Mouse (Mus musculus) limb, embryonic 14.5 days (tissue): ENCODE measurements around the gene Tap1. TPM values are rescaled to one million over a fixed set of nuclear protein-coding genes. Genes with fewer than 3 reads are reported as not detected.

Experiments
- ATAC-seq: fragments of 200-750 bp; cut with Nextera tagmentation; 2 replicates; pipeline ENCODE4 v1.8.0; 2017; ENCODE audit warnings: low read depth, moderate number of reproducible peaks, moderate TSS enrichment; ENCODE audit not compliant: low FRiP score
- DNase-seq: peaks from one replicate; pipeline ENCODE4 v3.0.0-alpha.2; 2015; ENCODE audit warnings: low spot score
- H3K27ac ChIP-seq: fragments of 300-500 bp; sonication (generic); replicated peaks from 2 replicates; pipeline ENCODE4 v1.5.1; 2014; ENCODE audit warnings: low read depth, mild to moderate bottlenecking, low read length, moderate library complexity, mixed read lengths
- H3K27me3 ChIP-seq: fragments of 300-500 bp; sonication (generic); 2 replicates; pipeline ENCODE4 v1.6.1; 2014; ENCODE audit warnings: low read length, mixed read lengths; ENCODE audit not compliant: control insufficient read depth, insufficient read depth
- H3K36me3 ChIP-seq: fragments of 300-500 bp; sonication (generic); 2 replicates; pipeline ENCODE4 v1.6.1; 2014; ENCODE audit warnings: mild to moderate bottlenecking, low read length, moderate library complexity, mixed read lengths; ENCODE audit not compliant: control insufficient read depth, insufficient read depth
- H3K4me1 ChIP-seq: fragments of 300-500 bp; sonication (generic); 2 replicates; pipeline ENCODE4 v1.6.1; 2014; ENCODE audit warnings: antibody characterized with exemption, low read length, mixed read lengths; ENCODE audit not compliant: control insufficient read depth, insufficient read depth
- H3K4me2 ChIP-seq: fragments of 300-500 bp; sonication (generic); replicated peaks from 2 replicates; pipeline ENCODE4 v1.6.1; 2014; ENCODE audit warnings: low read depth, mild to moderate bottlenecking, low read length, moderate library complexity; ENCODE audit not compliant: severe bottlenecking
- H3K4me3 ChIP-seq: fragments of 300-500 bp; sonication (generic); replicated peaks from 2 replicates; pipeline ENCODE4 v1.5.1; 2014; ENCODE audit warnings: low read length
- H3K9ac ChIP-seq: fragments of 300-500 bp; sonication (generic); 2 replicates; pipeline ENCODE4 v1.6.1; 2014; ENCODE audit warnings: mild to moderate bottlenecking, low read depth, low read length, moderate library complexity; ENCODE audit not compliant: severe bottlenecking
- H3K9me3 ChIP-seq: fragments of 300-500 bp; sonication (generic); 2 replicates; pipeline ENCODE4 v1.6.1; 2016; ENCODE audit warnings: low read length; ENCODE audit not compliant: control insufficient read depth
- POLR2A ChIP-seq: fragments of 200-500 bp; IDR thresholded peaks from 2 replicates; pipeline ENCODE4 v1.8.0; 2012; ENCODE audit warnings: inconsistent platforms, mild to moderate bottlenecking, moderate library complexity, borderline replicate concordance; ENCODE audit not compliant: insufficient read depth, insufficient read length; ENCODE audit errors: extremely low read depth
- WGBS: fragments of 180-500 bp; shearing (Covaris S2); extraction: QIAGEN DNeasy Blood & Tissue Kit; methylation state at CpG from one replicate; pipeline ENCODE4 v1.1.7; 2014; 5-methylcytosine and 5-hydroxymethylcytosine counted together
- polyA plus RNA-seq, 2 experiments: library from polyadenylated mRNA; depleted of rRNA in 1 of 2; stranded (reverse) in 1 of 2; unstranded in 1 of 2; fragments of >200 nt; fragmentation: Nextera tagmentation in 1 of 2; extraction: Ambion mirVana in 1 of 2; gene quantifications; 2 replicates each; pipeline versions ENCODE4 v1.2.1 to v1.2.3; 2012 to 2014

Gene Tap1
- polyA plus RNA-seq, 2 experiments, result 11.2 to 12.1 TPM

- no peak within 1 kb of the TSS for H3K27ac ChIP-seq
- peak within 1 kb of the TSS; percentile 54 for H3K4me2 ChIP-seq
- peak within 1 kb of the TSS; percentile 33 for H3K4me3 ChIP-seq
- DNase-seq (peak; percentile 85), ATAC-seq (peak; percentile 84)
- peaks cover 3% of the 10 kb centered on the region; the same call in 1 of the 2 replicates for H3K4me1 ChIP-seq
- no peak for TF ChIP-seq POLR2A
- WGBS, result 5% methylated on average over 40 of the region's 41 CpGs
- peaks cover 67% of the 10 kb centered on the region for H3K27me3 ChIP-seq
- no peaks in the 10 kb centered on the region for H3K9me3 ChIP-seq
- no peak within 1 kb of the TSS for H3K9ac ChIP-seq
- H3K36me3 ChIP-seq, result no peaks in the 10 kb centered on the region
These were observed 9.9 kb downstream of the Tap1 start, which contains the start of gene Psmb8 for GRCm38 (mm10) chr17:34196941-34197894. Gene Psmb8, plus strand, starts transcription at chr17:34197721.

- no peaks in the 10 kb centered on the region for H3K36me3 ChIP-seq
- peaks cover 3% of the 10 kb centered on the region; the same call in 1 of the 2 replicates for H3K4me1 ChIP-seq
- no peak overlapping the region for H3K27ac ChIP-seq
- ATAC-seq, result no peak
- 2% methylated on average over 32 of the region's 32 CpGs for WGBS
- no peak for DNase-seq
- TF ChIP-seq POLR2A, result no peak
- H3K9me3 ChIP-seq, result no peaks in the 10 kb centered on the region
- H3K4me2 ChIP-seq, result peak overlapping the region; percentile 54
- peak overlapping the region; percentile 33 for H3K4me3 ChIP-seq
- H3K9ac ChIP-seq, result no peak overlapping the region
- H3K27me3 ChIP-seq, result peaks cover 59% of the 10 kb centered on the region
These were observed 10.7 kb downstream of the Tap1 start for GRCm38 (mm10) chr17:34197904-34198520.

- no peak overlapping the region for H3K9ac ChIP-seq
These were observed 11.2 kb downstream of the Tap1 start for GRCm38 (mm10) chr17:34198521-34198912.

GRCm38 (mm10) chr17:34199050-34199619, 11.8 kb downstream of the Tap1 start:
- no peak overlapping the region for H3K4me3 ChIP-seq
- no peaks in the 10 kb centered on the region for H3K36me3 ChIP-seq
- peaks cover 3% of the 10 kb centered on the region; the same call in 1 of the 2 replicates for H3K4me1 ChIP-seq
- H3K27ac ChIP-seq, result no peak overlapping the region
- no peaks in the 10 kb centered on the region for H3K9me3 ChIP-seq
- peaks cover 49% of the 10 kb centered on the region for H3K27me3 ChIP-seq
- no peak overlapping the region for H3K4me2 ChIP-seq
- DNase-seq, result no peak
- no peak overlapping the region for H3K9ac ChIP-seq
- ATAC-seq, result no peak
- WGBS, result 56% methylated on average over 12 of the region's 12 CpGs
- no peak for TF ChIP-seq POLR2A

More at GRCm38 (mm10) chr17:34198521-34198912, 11.2 kb downstream of the Tap1 start:
- Histone ChIP-seq H3K4me1 (peaks cover 3% of the 10 kb centered on the region; the same call in 1 of the 2 replicates), H3K9me3 (no peaks in the 10 kb centered on the region), H3K4me2 (peak overlapping the region; percentile 54), H3K27ac (no peak overlapping the region), H3K4me3 (peak overlapping the region; percentile 33), H3K36me3 (no peaks in the 10 kb centered on the region), H3K27me3 (peaks cover 55% of the 10 kb centered on the region)
- no peak for ATAC-seq
- no peak for TF ChIP-seq POLR2A
- 6% methylated on average over 11 of the region's 11 CpGs for WGBS
- DNase-seq, result no peak

- Histone ChIP-seq H3K4me3 (no peak overlapping the region), H3K27me3 (peaks cover 46% of the 10 kb centered on the region), H3K9me3 (no peaks in the 10 kb centered on the region), H3K4me1 (peaks cover 3% of the 10 kb centered on the region; the same call in 1 of the 2 replicates), H3K9ac (no peak overlapping the region), H3K27ac (no peak overlapping the region), H3K36me3 (no peaks in the 10 kb centered on the region), H3K4me2 (no peak overlapping the region)
- ATAC-seq, result no peak
- TF ChIP-seq POLR2A, result no peak
- no peak for DNase-seq
- WGBS, result 85% methylated on average over 10 of the region's 10 CpGs
These were observed 12.7 kb downstream of the Tap1 start for GRCm38 (mm10) chr17:34200047-34200446.
